Mouse (Mus musculus): ENCODE data around the gene Rnf225.

- TF ChIP-seq POLR2A (IDR thresholded peaks at IDR 0.05; ENCODE audit: borderline replicate concordance, extremely low read depth, low read depth, low read length) (no peak), CTCF (IDR thresholded peaks at IDR 0.05; ENCODE audit: insufficient read depth, low read length) (no peak)
Observed at GRCm38 (mm10) chr7:12901517-12901916, 25.7 kb upstream of the Rnf225 start.

All from lung, adult 2 months (tissue).